Mouse (Mus musculus) hindbrain, embryonic 13.5 days (tissue): ENCODE data around the gene 4930579F01Rik. TPM values are rescaled to one million over a fixed set of nuclear protein-coding genes. Genes with fewer than 3 reads are reported as not detected.

Experiments used
- ATAC-seq: fragments of 200-750 bp; cut with Nextera tagmentation; 2 replicates; pipeline ENCODE4 v1.8.0; 2017; ENCODE audit warnings: moderate TSS enrichment; ENCODE audit not compliant: low FRiP score
- H3K27ac ChIP-seq: fragments of 300-500 bp; sonication (generic); 2 replicates; pipeline ENCODE4 v1.5.1; 2015; ENCODE audit warnings: inconsistent platforms, mild to moderate bottlenecking, moderate library complexity
- H3K27me3 ChIP-seq: fragments of 300-500 bp; sonication (generic); 2 replicates; pipeline ENCODE4 v1.6.1; 2015; ENCODE audit warnings: mild to moderate bottlenecking, inconsistent platforms
- H3K36me3 ChIP-seq: fragments of 300-500 bp; sonication (generic); 2 replicates; pipeline ENCODE4 v1.6.1; 2015; ENCODE audit warnings: mild to moderate bottlenecking, inconsistent platforms
- H3K4me1 ChIP-seq: fragments of 300-500 bp; sonication (generic); replicated peaks from 2 replicates; pipeline ENCODE4 v1.6.1; 2015; ENCODE audit warnings: inconsistent platforms
- H3K4me2 ChIP-seq: fragments of 300-500 bp; sonication (generic); 2 replicates; pipeline ENCODE4 v1.6.1; 2015; ENCODE audit warnings: inconsistent platforms, mild to moderate bottlenecking, moderate library complexity
- H3K4me3 ChIP-seq: fragments of 300-500 bp; sonication (generic); 2 replicates; pipeline ENCODE4 v1.5.1; 2015; ENCODE audit warnings: mild to moderate bottlenecking, inconsistent platforms
- H3K9ac ChIP-seq: fragments of 300-500 bp; sonication (generic); 2 replicates; pipeline ENCODE4 v1.6.1; 2015; ENCODE audit warnings: mild to moderate bottlenecking, inconsistent platforms
- H3K9me3 ChIP-seq: fragments of 300-500 bp; sonication (generic); 2 replicates; pipeline ENCODE4 v1.6.1; 2016; ENCODE audit warnings: inconsistent platforms
- WGBS: fragments of 180-500 bp; shearing (Covaris S2); methylation state at CpG from one replicate; pipeline ENCODE4 v1.1.7; 2015; 5-methylcytosine and 5-hydroxymethylcytosine counted together
- polyA plus RNA-seq: library from polyadenylated mRNA; unstranded; fragments of >200 nt; fragmentation: Nextera tagmentation; extraction: Ambion mirVana; gene quantifications from 2 replicates; pipeline ENCODE4 v1.2.1, GENCODE M21; 2015

4930579F01Rik gene
- polyA plus RNA-seq, 1 experiment from 2014 or later = 0.10 TPM

- Histone ChIP-seq H3K9me3 (no peaks in the 10 kb centered on the region), H3K4me2 (no peak overlapping the region), H3K36me3 (no peaks in the 10 kb centered on the region), H3K4me1 (no peaks in the 10 kb centered on the region), H3K27me3 (no peaks in the 10 kb centered on the region), H3K9ac (no peak overlapping the region), H3K27ac (no peak overlapping the region), H3K4me3 (no peak overlapping the region)
- WGBS = 91% methylated on average over 6 of the region's 6 CpGs
- no peak for ATAC-seq
Measured at GRCm38 (mm10) chr3:138175551-138175950, 18.1 kb downstream of the 4930579F01Rik start.

- no peak for ATAC-seq
- Histone ChIP-seq H3K9ac (no peak overlapping the region), H3K9me3 (no peaks in the 10 kb centered on the region), H3K4me2 (no peak overlapping the region), H3K4me3 (no peak overlapping the region), H3K27me3 (no peaks in the 10 kb centered on the region), H3K36me3 (no peaks in the 10 kb centered on the region), H3K4me1 (no peaks in the 10 kb centered on the region), H3K27ac (no peak overlapping the region)
- 81% methylated on average over 10 of the region's 10 CpGs for WGBS
Measured at GRCm38 (mm10) chr3:138173291-138173690, 20.3 kb downstream of the 4930579F01Rik start.

GRCm38 (mm10) chr3:138162553-138163183 lies 31.0 kb downstream of the 4930579F01Rik start:
- Histone ChIP-seq H3K9me3 (no peaks in the 10 kb centered on the region), H3K27me3 (no peaks in the 10 kb centered on the region), H3K4me2 (no peak overlapping the region), H3K4me1 (no peaks in the 10 kb centered on the region), H3K9ac (no peak overlapping the region), H3K27ac (no peak overlapping the region), H3K36me3 (no peaks in the 10 kb centered on the region), H3K4me3 (no peak overlapping the region)
- 62% methylated on average over 4 of the region's 4 CpGs for WGBS
- no peak for ATAC-seq

GRCm38 (mm10) chr3:138161623-138162022 lies 32.0 kb downstream of the 4930579F01Rik start:
- Histone ChIP-seq H3K4me2 (no peak overlapping the region), H3K27ac (no peak overlapping the region), H3K9ac (no peak overlapping the region), H3K4me3 (no peak overlapping the region), H3K27me3 (no peaks in the 10 kb centered on the region), H3K4me1 (no peaks in the 10 kb centered on the region), H3K9me3 (no peaks in the 10 kb centered on the region), H3K36me3 (no peaks in the 10 kb centered on the region)
- 87% methylated on average over 10 of the region's 10 CpGs for WGBS
- ATAC-seq = no peak

- peaks cover 11% of the 10 kb centered on the region for H3K36me3 ChIP-seq
- ATAC-seq = no peak
- H3K4me1 ChIP-seq = no peaks in the 10 kb centered on the region
- 80% methylated on average over 10 of the region's 10 CpGs for WGBS
- no peak overlapping the region for H3K4me2 ChIP-seq
- no peak overlapping the region for H3K4me3 ChIP-seq
- no peaks in the 10 kb centered on the region for H3K27me3 ChIP-seq
- H3K27ac ChIP-seq = no peak overlapping the region
- no peaks in the 10 kb centered on the region for H3K9me3 ChIP-seq
- H3K9ac ChIP-seq = no peak overlapping the region
Measured at GRCm38 (mm10) chr3:138156651-138157050, 37.0 kb downstream of the 4930579F01Rik start.

GRCm38 (mm10) chr3:138155062-138155461 lies 38.6 kb downstream of the 4930579F01Rik start:
- H3K27me3 ChIP-seq = no peaks in the 10 kb centered on the region
- H3K4me1 ChIP-seq = no peaks in the 10 kb centered on the region
- H3K4me3 ChIP-seq = no peak overlapping the region
- no peak overlapping the region for H3K27ac ChIP-seq
- ATAC-seq = no peak
- 91% methylated on average over 4 of the region's 4 CpGs for WGBS
- no peaks in the 10 kb centered on the region for H3K9me3 ChIP-seq
- no peak overlapping the region for H3K9ac ChIP-seq
- no peak overlapping the region for H3K4me2 ChIP-seq
- peaks cover 11% of the 10 kb centered on the region for H3K36me3 ChIP-seq

- Histone ChIP-seq H3K27me3 (no peaks in the 10 kb centered on the region), H3K4me1 (no peaks in the 10 kb centered on the region), H3K36me3 (peaks cover 22% of the 10 kb centered on the region), H3K9ac (no peak overlapping the region), H3K4me2 (no peak overlapping the region), H3K27ac (no peak overlapping the region), H3K9me3 (no peaks in the 10 kb centered on the region), H3K4me3 (no peak overlapping the region)
- ATAC-seq = no peak
- 97% methylated on average over 2 of the region's 2 CpGs for WGBS
Measured at GRCm38 (mm10) chr3:138148811-138149210, 44.8 kb downstream of the 4930579F01Rik start.

GRCm38 (mm10) chr3:138144642-138145171 lies 48.9 kb downstream of the 4930579F01Rik start, which contains the start of gene Mttp:
Gene Mttp, minus strand, starts transcription at chr3:138144968.
- peaks cover 7% of the 10 kb centered on the region; the same call in 1 of the 2 replicates for H3K36me3 ChIP-seq
- no peak for ATAC-seq
- 2% methylated on average over 8 of the region's 8 CpGs for WGBS
- peaks cover 4% of the 10 kb centered on the region for H3K4me1 ChIP-seq
- no peaks in the 10 kb centered on the region for H3K9me3 ChIP-seq
- H3K27me3 ChIP-seq = no peaks in the 10 kb centered on the region
- H3K4me3 ChIP-seq = peak within 1 kb of the TSS; percentile 61
- H3K9ac ChIP-seq = peak within 1 kb of the TSS; percentile 81
- H3K4me2 ChIP-seq = peak within 1 kb of the TSS; percentile 76
- peak within 1 kb of the TSS; percentile 97 for H3K27ac ChIP-seq

- peaks cover 4% of the 10 kb centered on the region for H3K4me1 ChIP-seq
- no peaks in the 10 kb centered on the region for H3K27me3 ChIP-seq
- H3K27ac ChIP-seq = peak overlapping the region; percentile 97
- WGBS = under 1% methylated on average over 18 of the region's 18 CpGs
- H3K9me3 ChIP-seq = no peaks in the 10 kb centered on the region
- H3K36me3 ChIP-seq = peaks cover 3% of the 10 kb centered on the region; the same call in 1 of the 2 replicates
- H3K4me3 ChIP-seq = peak overlapping the region; percentile 61
- peak overlapping the region; percentile 81 for H3K9ac ChIP-seq
- H3K4me2 ChIP-seq = peak overlapping the region; percentile 76
- no peak for ATAC-seq
Measured at GRCm38 (mm10) chr3:138144060-138144641, 49.5 kb downstream of the 4930579F01Rik start.

GRCm38 (mm10) chr3:138143315-138144059 lies 50.1 kb downstream of the 4930579F01Rik start, which contains the start of gene Trmt10a:
Gene Trmt10a, plus strand, starts transcription at chr3:138143448.
- under 1% methylated on average over 70 of the region's 70 CpGs for WGBS
- ATAC-seq = peak; percentile 99

GRCm38 (mm10) chr3:138142733-138143314 lies 50.8 kb downstream of the 4930579F01Rik start:
- peak overlapping the region; percentile 76 for H3K4me2 ChIP-seq
- H3K27ac ChIP-seq = peak overlapping the region; percentile 97
- 8% methylated on average over 12 of the region's 12 CpGs for WGBS
- H3K9me3 ChIP-seq = no peaks in the 10 kb centered on the region
- H3K9ac ChIP-seq = peak overlapping the region; percentile 70
- H3K4me1 ChIP-seq = peaks cover 4% of the 10 kb centered on the region
- H3K36me3 ChIP-seq = no peaks in the 10 kb centered on the region
- no peaks in the 10 kb centered on the region for H3K27me3 ChIP-seq
- no peak for ATAC-seq
- peak overlapping the region; percentile 61 for H3K4me3 ChIP-seq

More at GRCm38 (mm10) chr3:138143315-138144059, 50.1 kb downstream of the 4930579F01Rik start, which contains the start of gene Trmt10a:
- Histone ChIP-seq H3K4me3 (peak within 1 kb of the TSS; percentile 61), H3K36me3 (no peaks in the 10 kb centered on the region), H3K9ac (peak within 1 kb of the TSS; percentile 81), H3K9me3 (no peaks in the 10 kb centered on the region), H3K27ac (peak within 1 kb of the TSS; percentile 97), H3K27me3 (no peaks in the 10 kb centered on the region), H3K4me1 (peaks cover 4% of the 10 kb centered on the region), H3K4me2 (peak within 1 kb of the TSS; percentile 76)
